Mouse (Mus musculus): ENCODE results near the gene Thap3. TPM values are rescaled to one million over a fixed set of nuclear protein-coding genes. Genes with fewer than 3 reads are reported as not detected.

Thap3 gene
- total and polyA plus RNA-seq, 3 experiments = 11.0 to 27.6 (median 12.8) TPM

- H3K4me3 ChIP-seq (replicated peaks in 1 of 3; ENCODE audit: low read depth in 2 of 3, low read length in 2 of 3, poor library complexity in 1 of 3) = peak overlapping the region in 1 of 3 experiments; percentile 63
- no peak overlapping the region for H3K9ac ChIP-seq (ENCODE audit: insufficient read depth, low read depth)
- DNase-seq (ENCODE audit: extremely low read depth) = no peak
- H3K27ac ChIP-seq (ENCODE audit: insufficient read depth, low read depth) = no peak overlapping the region
- in situ Hi-C loops (cut with MboI; ENCODE audit: low pct_ligation_motif_present, low pct_unique_long_range_greater_than_20kb, low sequenced_read_pairs) = no loop called here
- H3K4me1 ChIP-seq (ENCODE audit: control insufficient read depth in 1 of 2, insufficient read depth in 2 of 2) = peaks cover 20 to 36% of the 10 kb centered on the region in 2 experiments
- H3K9me3 ChIP-seq (replicated peaks; ENCODE audit: low read length) = no peaks in the 10 kb centered on the region
- peak overlapping the region; percentile 67 for H3K4me2 ChIP-seq (ENCODE audit: insufficient read depth, low read depth, poor library complexity, severe bottlenecking)
- TF ChIP-seq TCF12 (IDR thresholded peaks at IDR 0.05; ENCODE audit: low read depth, low read length) (no peak), CTCF (conservative IDR thresholded peaks at IDR 0.05 in 1 of 2, IDR thresholded peaks at IDR 0.05 in 1 of 2; ENCODE audit: low read depth in 2 of 2, low read length in 2 of 2) (no peak), USF1 (IDR thresholded peaks at IDR 0.05; ENCODE audit: low read depth, low read length) (no peak), ZKSCAN1 (IDR thresholded peaks at IDR 0.05; ENCODE audit: borderline replicate concordance, low read depth, low read length) (no peak), NELFE (IDR thresholded peaks at IDR 0.05; ENCODE audit: low read depth, low read length) (no peak), ETS1 (conservative IDR thresholded peaks at IDR 0.05; ENCODE audit: low read depth, low read length) (no peak), MEF2A (IDR thresholded peaks at IDR 0.05; ENCODE audit: borderline replicate concordance, low read depth, low read length) (no peak), ELF1 (IDR thresholded peaks at IDR 0.05; ENCODE audit: low read depth, low read length) (no peak), POLR2A (IDR thresholded peaks at IDR 0.05; ENCODE audit: low read depth, low read length) (no peak), PAX5 (IDR thresholded peaks at IDR 0.05; ENCODE audit: low read length) (no peak), MAFK (IDR thresholded peaks at IDR 0.05; ENCODE audit: insufficient replicate concordance, low read length) (no peak), EP300 (IDR thresholded peaks at IDR 0.05; ENCODE audit: low read length) (no peak), MXI1 (IDR thresholded peaks at IDR 0.05; ENCODE audit: low read depth, low read length) (no peak), KAT2A (IDR thresholded peaks at IDR 0.05; ENCODE audit: insufficient replicate concordance, low read length) (no peak), SMC3 (IDR thresholded peaks at IDR 0.05; ENCODE audit: low read depth, low read length) (no peak), JUND (conservative IDR thresholded peaks at IDR 0.05; ENCODE audit: low read depth, low read length) (no peak), MYC (IDR thresholded peaks at IDR 0.05; ENCODE audit: low read depth, low read length) (no peak)
- peaks cover 21% of the 10 kb centered on the region for H3K79me2 ChIP-seq (replicated peaks; ENCODE audit: control insufficient read depth, extremely low read depth, insufficient read depth, poor library complexity, severe bottlenecking)
- H3K27me3 ChIP-seq (replicated peaks) = peaks cover 3% of the 10 kb centered on the region
- dilution Hi-C loops (cut with MboI; ENCODE audit: extremely low pct_ligation_motif_present, extremely low pct_unique_long_range_greater_than_20kb, low sequenced_read_pairs) = no loop called here
- H3K36me3 ChIP-seq (replicated peaks in 1 of 2; ENCODE audit: control insufficient read depth in 1 of 2, insufficient read depth in 1 of 2, low read length in 1 of 2) = peaks cover 9 to 30% of the 10 kb centered on the region in 2 experiments
Observed at GRCm38 (mm10) chr4:152028456-152028855, 39.7 kb upstream of the Thap3 start.

- Histone ChIP-seq H3K79me2 (replicated peaks; ENCODE audit: control insufficient read depth, extremely low read depth, insufficient read depth, poor library complexity, severe bottlenecking) (peaks cover 21% of the 10 kb centered on the region), H3K4me2 (ENCODE audit: insufficient read depth, low read depth, poor library complexity, severe bottlenecking) (peak within 1 kb of the TSS; percentile 77), H3K9me3 (replicated peaks; ENCODE audit: low read length) (no peaks in the 10 kb centered on the region), H3K9ac (ENCODE audit: insufficient read depth, low read depth) (peak within 1 kb of the TSS; percentile 65), H3K4me1 (ENCODE audit: control insufficient read depth in 1 of 2, insufficient read depth in 2 of 2) (peaks cover 20 to 36% of the 10 kb centered on the region in 2 experiments), H3K4me3 (replicated peaks in 1 of 3; ENCODE audit: low read depth in 2 of 3, low read length in 2 of 3, poor library complexity in 1 of 3) (peak within 1 kb of the TSS; percentile 75 to 87 (median 80)), H3K27ac (ENCODE audit: insufficient read depth, low read depth) (peak within 1 kb of the TSS; percentile 26; the same call in 1 of the 2 replicates), H3K36me3 (replicated peaks in 1 of 2; ENCODE audit: control insufficient read depth in 1 of 2, insufficient read depth in 1 of 2, low read length in 1 of 2) (peaks cover 19 to 40% of the 10 kb centered on the region in 2 experiments), H3K27me3 (replicated peaks) (peaks cover 3% of the 10 kb centered on the region)
- peak; percentile 97 for DNase-seq (ENCODE audit: extremely low read depth)
- TF ChIP-seq ZMIZ1 (IDR thresholded peaks at IDR 0.05; ENCODE audit: low read depth, low read length) = peak; percentile 72
- no peak for TF ChIP-seq MAX (IDR thresholded peaks at IDR 0.05; ENCODE audit: low read length)
- TF ChIP-seq HCFC1 (IDR thresholded peaks at IDR 0.05; ENCODE audit: low read depth, low read length) = peak; percentile 80
- no peak for TF ChIP-seq ZKSCAN1 (IDR thresholded peaks at IDR 0.05; ENCODE audit: borderline replicate concordance, low read depth, low read length)
- 0 out of 2 replicates have a peak, but pooled peaks have one; percentile 65 for TF ChIP-seq POLR2AphosphoS2 (IDR thresholded peaks at IDR 0.05; ENCODE audit: low read depth, low read length)
- no peak for TF ChIP-seq JUN (IDR thresholded peaks at IDR 0.05; ENCODE audit: insufficient read depth, low read depth, low read length)
- no peak for TF ChIP-seq CTCF (conservative IDR thresholded peaks at IDR 0.05 in 1 of 2, IDR thresholded peaks at IDR 0.05 in 1 of 2; ENCODE audit: low read depth in 2 of 2, low read length in 2 of 2)
- TF ChIP-seq POLR2A (IDR thresholded peaks at IDR 0.05; ENCODE audit: low read depth, low read length) = peak; percentile 94
- TF ChIP-seq NELFE (IDR thresholded peaks at IDR 0.05; ENCODE audit: low read depth, low read length) = peak; percentile 87
- TF ChIP-seq MAFK (IDR thresholded peaks at IDR 0.05; ENCODE audit: insufficient replicate concordance, low read length) = no peak
- TF ChIP-seq E2F4 (IDR thresholded peaks at IDR 0.05; ENCODE audit: insufficient replicate concordance, low read depth, low read length) = 0 out of 2 replicates have a peak, but pooled peaks have one; percentile 9
- no peak; the same call in 1 of the 2 replicates for TF ChIP-seq ELF1 (IDR thresholded peaks at IDR 0.05; ENCODE audit: low read depth, low read length)
- TF ChIP-seq SIN3A (IDR thresholded peaks at IDR 0.05; ENCODE audit: low read length) = peak; percentile 73
- TF ChIP-seq ZC3H11A (IDR thresholded peaks at IDR 0.05; ENCODE audit: low read depth, low read length) = no peak
- peak; percentile 83; the same call in 1 of the 2 replicates for TF ChIP-seq MXI1 (IDR thresholded peaks at IDR 0.05; ENCODE audit: low read depth, low read length)
- TF ChIP-seq TBP (conservative IDR thresholded peaks at IDR 0.05; ENCODE audit: low read depth, low read length) = 0 out of 2 replicates have a peak, but pooled peaks have one; percentile 31
- TF ChIP-seq NRF1 (IDR thresholded peaks at IDR 0.05; ENCODE audit: low read depth, low read length) = peak; percentile 12; the same call in 1 of the 2 replicates
- peak; percentile 56; the same call in 1 of the 2 replicates for TF ChIP-seq KAT2A (IDR thresholded peaks at IDR 0.05; ENCODE audit: insufficient replicate concordance, low read length)
- TF ChIP-seq ZNF384 (IDR thresholded peaks at IDR 0.05; ENCODE audit: low read depth, low read length) = no peak
- peak; percentile 79 for TF ChIP-seq TCF12 (IDR thresholded peaks at IDR 0.05; ENCODE audit: low read depth, low read length)
- no peak; the same call in 1 of the 2 replicates for TF ChIP-seq BHLHE40 (IDR thresholded peaks at IDR 0.05; ENCODE audit: low read depth, low read length)
- dilution Hi-C loops (cut with MboI; ENCODE audit: extremely low pct_ligation_motif_present, extremely low pct_unique_long_range_greater_than_20kb, low sequenced_read_pairs) = no loop called here
- in situ Hi-C loops (cut with MboI; ENCODE audit: low pct_ligation_motif_present, low pct_unique_long_range_greater_than_20kb, low sequenced_read_pairs) = no loop called here
Observed at GRCm38 (mm10) chr4:152027524-152027923, 38.7 kb upstream of the Thap3 start, which contains the start of gene Zbtb48. Gene Zbtb48, minus strand, starts transcription at chr4:152027671.

All from CH12.LX (cell line).